In genomic region chr16:22585523-22585922, GRCm38 (mm10) we compare ENCODE assay signal across 23 mouse cellular contexts.
DNase-seq lines count a peak whose midpoint lies in the region; ATAC-seq and TF ChIP-seq lines count a peak whose summit lies in the region.
"Had no signal": no experiment of that assay in that cellular context is flagged by ENCODE, and none has a peak within 500 bp of the region (broad histone marks: within the 10 kb centered on the region; RNA-seq: fewer than 3 reads in every experiment).

No protein-coding gene starts in this region.

- no peak for TF ChIP-seq EP300 in CH12.LX (IDR thresholded peaks at IDR 0.05; ENCODE audit: low read length)

- no peaks in the 10 kb centered on the region for H3K27me3 ChIP-seq in kidney, postnatal 0 days (ENCODE audit: insufficient read depth, low read length)
- H3K27me3 ChIP-seq in midbrain, postnatal 0 days (ENCODE audit: insufficient read depth, low read length): no peaks in the 10 kb centered on the region
- H3K27me3 ChIP-seq in midbrain, embryonic 13.5 days: no peaks in the 10 kb centered on the region
- no peaks in the 10 kb centered on the region for H3K27me3 ChIP-seq in CH12.LX (replicated peaks)
- no peaks in the 10 kb centered on the region for H3K27me3 ChIP-seq in Patski
- H3K27me3 ChIP-seq: embryonic facial prominence, embryonic 13.5 days; embryonic facial prominence, embryonic 15.5 days; forebrain, embryonic 12.5 days had no signal

- in situ Hi-C loops in CH12.LX (cut with MboI; ENCODE audit: low pct_ligation_motif_present, low pct_unique_long_range_greater_than_20kb, low sequenced_read_pairs) (no loop called here), Patski (cut with MboI; ENCODE audit: low pct_unique_long_range_greater_than_20kb) (no loop called here)

- intact Hi-C loops in left cerebral cortex, postnatal 4 days (cut with DNase I): no loop called here

- TF ChIP-seq RAD21 in CH12.LX (IDR thresholded peaks at IDR 0.05; ENCODE audit: low read depth, low read length): peak; percentile 29

- WGBS in kidney, postnatal 0 days: 87% methylated on average over 3 of the region's 3 CpGs
- WGBS in midbrain, postnatal 0 days: 95% methylated on average over 3 of the region's 3 CpGs
- WGBS in midbrain, embryonic 13.5 days: 86% methylated on average over 3 of the region's 3 CpGs

- H3K4me3 ChIP-seq in kidney, postnatal 0 days (replicated peaks; ENCODE audit: low read depth, low read length): no peak overlapping the region
- H3K4me3 ChIP-seq in midbrain, postnatal 0 days (ENCODE audit: low read depth, low read length): no peak overlapping the region
- H3K4me3 ChIP-seq in midbrain, embryonic 13.5 days (replicated peaks): no peak overlapping the region
- H3K4me3 ChIP-seq in CH12.LX (replicated peaks in 1 of 3; ENCODE audit: low read depth in 2 of 3, low read length in 2 of 3, poor library complexity in 1 of 3): no peak overlapping the region
- H3K4me3 ChIP-seq: embryonic facial prominence, embryonic 13.5 days; embryonic facial prominence, embryonic 15.5 days; erythroblast, embryonic 14.5 days; forebrain, embryonic 10.5 days; forebrain, embryonic 12.5 days had no signal

- CTCF ChIA-PET in Patski (lab: Charles Lee): no interaction called here

- H3K4me2 ChIP-seq in kidney, postnatal 0 days (ENCODE audit: low read length): no peak overlapping the region
- no peak overlapping the region for H3K4me2 ChIP-seq in midbrain, postnatal 0 days (ENCODE audit: low read depth, low read length, poor library complexity, severe bottlenecking)
- no peak overlapping the region for H3K4me2 ChIP-seq in midbrain, embryonic 13.5 days (replicated peaks)
- no peak overlapping the region for H3K4me2 ChIP-seq in CH12.LX (ENCODE audit: insufficient read depth, low read depth, poor library complexity, severe bottlenecking)
- H3K4me2 ChIP-seq: embryonic facial prominence, embryonic 13.5 days; embryonic facial prominence, embryonic 15.5 days; forebrain, embryonic 12.5 days had no signal

- no peak for DNase-seq in kidney, postnatal 0 days (ENCODE audit: low spot score)
- no peak for DNase-seq in kidney, postnatal 10 days
- no peak for DNase-seq in midbrain, postnatal 0 days (ENCODE audit: low spot score)
- DNase-seq in CH12.LX (ENCODE audit: extremely low read depth) (no peak), Patski (ENCODE audit: low read depth, low spot score) (no peak)
- DNase-seq in left cerebral cortex, postnatal 4 days: no peak
- DNase-seq in c-Kit-positive CD71-positive TER-119-positive erythroid progenitor cells, embryonic 14.5 days (ENCODE audit: low spot score): no peak
- DNase-seq: adrenal gland, adult 2 months; adrenal gland, postnatal 10 days; adrenal gland, postnatal 25 days; cerebellum, adult 11-12 months; cerebellum, adult 9-10 months; cerebellum, postnatal 10 days; cerebellum, postnatal 25 days had no signal

- H3K9me3 ChIP-seq in kidney, postnatal 0 days (replicated peaks; ENCODE audit: low read length): no peaks in the 10 kb centered on the region
- no peaks in the 10 kb centered on the region for H3K9me3 ChIP-seq in midbrain, postnatal 0 days (ENCODE audit: low read length)
- no peaks in the 10 kb centered on the region for H3K9me3 ChIP-seq in midbrain, embryonic 13.5 days
- H3K9me3 ChIP-seq in CH12.LX (replicated peaks; ENCODE audit: low read length): no peaks in the 10 kb centered on the region
- H3K9me3 ChIP-seq: embryonic facial prominence, embryonic 13.5 days; embryonic facial prominence, embryonic 15.5 days; forebrain, embryonic 10.5 days; forebrain, embryonic 12.5 days; G1E had no signal

- peak; percentile 14; the same call in 1 of the 2 replicates for TF ChIP-seq CTCF in kidney, postnatal 0 days (IDR thresholded peaks at IDR 0.05; ENCODE audit: low read depth)
- 0 out of 2 replicates have a peak, but pooled peaks have one; percentile 1 for TF ChIP-seq CTCF in midbrain, postnatal 0 days (IDR thresholded peaks at IDR 0.05)
- peak in 1 of 2 experiments; percentile 56; a peak in 2 of 4 replicates for TF ChIP-seq CTCF in CH12.LX (conservative IDR thresholded peaks at IDR 0.05 in 1 of 2, IDR thresholded peaks at IDR 0.05 in 1 of 2; ENCODE audit: low read depth in 2 of 2, low read length in 2 of 2)
- TF ChIP-seq CTCF in Patski (IDR thresholded peaks at IDR 0.05): peak; percentile 14

- no peak for ATAC-seq in kidney, postnatal 0 days (replicated peaks; ENCODE audit: low FRiP score, low read depth)
- no peak for ATAC-seq in midbrain, postnatal 0 days (ENCODE audit: low FRiP score)
- ATAC-seq in midbrain, embryonic 13.5 days: no peak
- ATAC-seq in Patski: no peak
- ATAC-seq: forebrain, embryonic 14.5 days; forebrain, embryonic 16.5 days had no signal

- POLR2A ChIA-PET in Patski (lab: Charles Lee): no interaction called here

- dilution Hi-C loops in CH12.LX (cut with MboI; ENCODE audit: extremely low pct_ligation_motif_present, extremely low pct_unique_long_range_greater_than_20kb, low sequenced_read_pairs): no loop called here

- H3K9ac ChIP-seq in kidney, postnatal 0 days (ENCODE audit: low read depth, low read length): no peak overlapping the region
- no peak overlapping the region for H3K9ac ChIP-seq in midbrain, postnatal 0 days (replicated peaks; ENCODE audit: low read length, poor library complexity, severe bottlenecking)
- H3K9ac ChIP-seq in midbrain, embryonic 13.5 days (replicated peaks): no peak overlapping the region
- H3K9ac ChIP-seq in CH12.LX (ENCODE audit: insufficient read depth, low read depth): no peak overlapping the region
- H3K9ac ChIP-seq: embryonic facial prominence, embryonic 13.5 days; embryonic facial prominence, embryonic 15.5 days; forebrain, embryonic 12.5 days had no signal

- H3K4me1 ChIP-seq in kidney, postnatal 0 days (replicated peaks; ENCODE audit: insufficient read depth, low read length): no peaks in the 10 kb centered on the region
- no peaks in the 10 kb centered on the region for H3K4me1 ChIP-seq in midbrain, postnatal 0 days (ENCODE audit: insufficient read depth, low read length)
- no peaks in the 10 kb centered on the region for H3K4me1 ChIP-seq in midbrain, embryonic 13.5 days (replicated peaks)
- H3K4me1 ChIP-seq in CH12.LX (ENCODE audit: control insufficient read depth in 1 of 2, insufficient read depth in 2 of 2): peaks cover 13 to 36% of the 10 kb centered on the region in 2 experiments
- H3K4me1 ChIP-seq: embryonic facial prominence, embryonic 15.5 days had no signal

- H3K27ac ChIP-seq in kidney, postnatal 0 days: no peak overlapping the region
- H3K27ac ChIP-seq in midbrain, postnatal 0 days (ENCODE audit: low read depth, low read length): no peak overlapping the region
- H3K27ac ChIP-seq in midbrain, embryonic 13.5 days: no peak overlapping the region
- H3K27ac ChIP-seq in CH12.LX (ENCODE audit: insufficient read depth, low read depth): no peak overlapping the region
- H3K27ac ChIP-seq: embryonic facial prominence, embryonic 13.5 days; embryonic facial prominence, embryonic 15.5 days; forebrain, embryonic 10.5 days; forebrain, embryonic 12.5 days had no signal

- no peak for TF ChIP-seq POLR2A in CH12.LX (IDR thresholded peaks at IDR 0.05; ENCODE audit: low read depth, low read length)

- H3K79me2 ChIP-seq in CH12.LX (replicated peaks; ENCODE audit: control insufficient read depth, extremely low read depth, insufficient read depth, poor library complexity, severe bottlenecking): no peaks in the 10 kb centered on the region

- no peaks in the 10 kb centered on the region for H3K36me3 ChIP-seq in kidney, postnatal 0 days (ENCODE audit: insufficient read depth, low read length)
- H3K36me3 ChIP-seq in midbrain, postnatal 0 days (ENCODE audit: insufficient read depth, low read length): no peaks in the 10 kb centered on the region
- no peaks in the 10 kb centered on the region for H3K36me3 ChIP-seq in midbrain, embryonic 13.5 days
- H3K36me3 ChIP-seq in CH12.LX (replicated peaks in 1 of 2; ENCODE audit: control insufficient read depth in 1 of 2, insufficient read depth in 1 of 2, low read length in 1 of 2): peaks cover 2 to 4% of the 10 kb centered on the region in 2 experiments
- H3K36me3 ChIP-seq: embryonic facial prominence, embryonic 13.5 days; embryonic facial prominence, embryonic 15.5 days; forebrain, embryonic 10.5 days; forebrain, embryonic 12.5 days; G1E had no signal

TF ChIP-seq in CH12.LX, 34 proteins besides CTCF, POLR2A, EP300 and RAD21:
- no peak for TF ChIP-seq KAT2A (IDR thresholded peaks at IDR 0.05; ENCODE audit: insufficient replicate concordance, low read length)
- peak; percentile 57 for TF ChIP-seq SMC3 (IDR thresholded peaks at IDR 0.05; ENCODE audit: low read depth, low read length)
- TF ChIP-seq ELF1 (IDR thresholded peaks at IDR 0.05; ENCODE audit: low read depth, low read length): peak; percentile 19; the same call in 1 of the 2 replicates
